Comparison of ENCODE assay signal across 8 mouse cellular contexts in the genomic region with DNA sequence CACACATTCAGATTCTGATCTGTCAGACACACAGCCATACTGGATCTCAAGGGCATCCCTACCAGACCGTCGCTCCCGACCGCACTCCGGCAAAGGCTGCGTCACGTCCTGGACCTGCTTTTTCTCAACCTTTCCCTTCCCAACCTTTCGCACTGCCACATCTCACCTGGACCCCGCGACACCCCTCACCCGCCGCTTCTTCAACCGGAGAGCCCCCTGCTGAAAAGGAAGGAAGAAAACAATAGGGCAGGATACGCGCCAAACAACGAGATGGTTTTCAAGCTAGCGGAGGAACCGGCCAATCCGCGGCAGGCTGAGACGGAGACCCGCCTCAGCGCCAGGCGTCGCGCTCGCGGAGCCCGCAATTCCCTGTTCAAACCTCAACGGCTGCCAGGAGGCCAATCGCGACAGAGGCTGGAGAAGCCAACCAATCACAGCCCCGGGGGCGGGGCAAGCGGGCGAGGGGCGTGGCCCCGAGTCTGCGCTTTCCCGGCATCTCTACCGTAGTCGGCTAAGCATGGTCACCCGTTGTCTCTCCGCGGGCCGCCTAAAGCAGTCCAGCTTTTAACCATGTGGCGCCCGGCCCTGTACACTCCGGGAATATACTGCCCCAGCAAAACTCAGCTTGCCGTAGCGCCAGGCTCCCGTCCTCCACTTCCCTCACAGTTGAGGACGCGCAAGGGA. TPM values are rescaled to one million over a fixed set of nuclear protein-coding genes. Genes with fewer than 3 reads are reported as not detected.
DNase-seq lines count a peak whose midpoint lies in the region; ATAC-seq lines count a peak whose summit lies in the region.

Ncapd2 (minus strand) TSS at position 370 of the 684 bp plus-strand sequence.
Mrpl51 (plus strand) TSS at position 470 of the 684 bp plus-strand sequence.

- peak within 1 kb of the TSS; percentile 99 for H3K27ac ChIP-seq in hindbrain, embryonic 12.5 days

- H3K4me2 ChIP-seq in hindbrain, embryonic 12.5 days (replicated peaks) = peak within 1 kb of the TSS; percentile 66

- peak; percentile 100 for DNase-seq in NIH3T3 (ENCODE audit: low read depth)
- peak; percentile 99 to 100 for DNase-seq in cerebellum, postnatal 10 days
- peak; percentile 96 to 98 for DNase-seq in frontal cortex, postnatal 10 days (ENCODE audit: low spot score in 2 of 2)
- peak; percentile 98 for DNase-seq in layer of hippocampus, postnatal 14 days (ENCODE audit: low spot score in 2 of 2)
- peak; percentile 98 for DNase-seq in lung, postnatal 14 days
- peak; percentile 89 for DNase-seq in retina, adult 2 months (ENCODE audit: low read depth, low spot score)
- peak; percentile 97 to 98 for DNase-seq in thymus, postnatal 36 days

- H3K4me3 ChIP-seq in hindbrain, embryonic 12.5 days = peak within 1 kb of the TSS; percentile 64

- H3K36me3 ChIP-seq in hindbrain, embryonic 12.5 days = peaks cover 43% of the 10 kb centered on the region

- H3K9me3 ChIP-seq in hindbrain, embryonic 12.5 days (replicated peaks) = no peaks in the 10 kb centered on the region

- under 1% methylated on average over 54 of the region's 54 CpGs for WGBS in hindbrain, embryonic 12.5 days

- peak within 1 kb of the TSS; percentile 78 for H3K9ac ChIP-seq in hindbrain, embryonic 12.5 days

- no peaks in the 10 kb centered on the region for H3K27me3 ChIP-seq in hindbrain, embryonic 12.5 days

- peaks cover 14% of the 10 kb centered on the region for H3K4me1 ChIP-seq in hindbrain, embryonic 12.5 days

- ATAC-seq in hindbrain, embryonic 12.5 days (ENCODE audit: low FRiP score) = peak; percentile 99

RNA-seq across cellular contexts. Expression of gene Ncapd2, which starts in this region (rescaled TPM):
- 140 and 142 TPM in 2 replicates for polyA plus RNA-seq in hindbrain, embryonic 12.5 days (2016; fragmentation: Nextera tagmentation; extraction: Ambion mirVana)
- total RNA-seq in layer of hippocampus, postnatal 14 days (2021) = 10 to 100 TPM; 26.8 to 29.8 TPM

RNA-seq across cellular contexts. Expression of gene Mrpl51, which starts in this region (rescaled TPM):
- 163 and 165 TPM in 2 replicates for polyA plus RNA-seq in hindbrain, embryonic 12.5 days (2016; fragmentation: Nextera tagmentation; extraction: Ambion mirVana)
- 10 to 100 TPM; 67.7 to 74.4 TPM for total RNA-seq in layer of hippocampus, postnatal 14 days (2021)

Comparison
In these comparisons a context has a peak if more than half of its experiments do, and no peak if none do; other contexts are left out.
1. Peak in every context shown above with its lines: DNase-seq, ATAC-seq, H3K4me3 ChIP-seq and H3K27ac ChIP-seq.